Mouse (Mus musculus) hematopoietic stem cell, adult 5-6 weeks (primary cell): ENCODE results near the gene Arid1b. TPM values are rescaled to one million over a fixed set of nuclear protein-coding genes. Genes with fewer than 3 reads are reported as not detected.

Source experiments
- ATAC-seq, 2 experiments: fragments of 125-278 bp in 1 of 2; replicated peaks in 1 of 2; 2 replicates each; pipeline ENCODE4 v1.8.0; 2016 to 2017; ENCODE audit warnings: inconsistent platforms in 2 of 2, mild to moderate bottlenecking in 2 of 2, moderate number of reproducible peaks in 2 of 2, low read depth in 1 of 2, moderate TSS enrichment in 1 of 2; ENCODE audit not compliant: low FRiP score in 2 of 2, poor library complexity in 2 of 2, severe bottlenecking in 2 of 2, insufficient read depth in 1 of 2, low TSS enrichment in 1 of 2
- total RNA-seq: library from RNA; stranded (forward); fragments of 172-1452, 232-1000 nt; gene quantifications from 2 replicates; pipeline ENCODE4 v1.2.3, GENCODE M21; 2017

The Arid1b gene
- total RNA-seq, 1 experiment from 2014 or later, result 41.0 TPM

GRCm38 (mm10) chr17:5061183-5061582 is 67.1 kb downstream of the Arid1b start:
- ATAC-seq, result no peak

- ATAC-seq, result no peak
Observed at GRCm38 (mm10) chr17:5061593-5061992, 67.5 kb downstream of the Arid1b start.

- ATAC-seq, result peak; percentile 70 to 80
Observed at GRCm38 (mm10) chr17:5063471-5064176, 69.5 kb downstream of the Arid1b start.

- no peak for ATAC-seq
Observed at GRCm38 (mm10) chr17:5064777-5065176, 70.6 kb downstream of the Arid1b start.

GRCm38 (mm10) chr17:5065270-5065669 is 71.1 kb downstream of the Arid1b start:
- no peak for ATAC-seq

GRCm38 (mm10) chr17:5066835-5067234 is 72.7 kb downstream of the Arid1b start:
- no peak for ATAC-seq

- ATAC-seq, result no peak
Observed at GRCm38 (mm10) chr17:5067264-5067663, 73.1 kb downstream of the Arid1b start.

- no peak for ATAC-seq
Observed at GRCm38 (mm10) chr17:5070399-5070798, 76.3 kb downstream of the Arid1b start.

- ATAC-seq, result no peak
Observed at GRCm38 (mm10) chr17:5072539-5072938, 78.4 kb downstream of the Arid1b start.

GRCm38 (mm10) chr17:5074752-5075506 is 80.8 kb downstream of the Arid1b start:
- no peak for ATAC-seq

GRCm38 (mm10) chr17:5077996-5078395 is 83.9 kb downstream of the Arid1b start:
- ATAC-seq, result peak; percentile 47 to 60; a peak in 2 of 4 replicates

GRCm38 (mm10) chr17:5078576-5078975 is 84.4 kb downstream of the Arid1b start:
- ATAC-seq, result no peak

GRCm38 (mm10) chr17:5080884-5081419 is 86.8 kb downstream of the Arid1b start:
- peak; percentile 50 to 54; a peak in 3 of 4 replicates for ATAC-seq

GRCm38 (mm10) chr17:5082274-5082673 is 88.1 kb downstream of the Arid1b start:
- no peak for ATAC-seq

GRCm38 (mm10) chr17:5083497-5083896 is 89.4 kb downstream of the Arid1b start:
- no peak for ATAC-seq

GRCm38 (mm10) chr17:5084139-5084538 is 90.0 kb downstream of the Arid1b start:
- ATAC-seq, result no peak

- ATAC-seq, result no peak
Observed at GRCm38 (mm10) chr17:5085004-5085403, 90.9 kb downstream of the Arid1b start.

GRCm38 (mm10) chr17:5085942-5086341 is 91.8 kb downstream of the Arid1b start:
- no peak for ATAC-seq
